Mouse (Mus musculus): ENCODE data around the gene Socs1.

Socs1 gene

GRCm38 (mm10) chr16:10763540-10764264 lies 21.6 kb downstream of the Socs1 start:
- no peak for DNase-seq (ENCODE audit: inconsistent ontology term)

- DNase-seq (ENCODE audit: inconsistent ontology term) = no peak
Observed at GRCm38 (mm10) chr16:10762569-10763180, 22.7 kb downstream of the Socs1 start.

- DNase-seq (ENCODE audit: inconsistent ontology term) = no peak
Observed at GRCm38 (mm10) chr16:10761182-10761581, 24.2 kb downstream of the Socs1 start.

GRCm38 (mm10) chr16:10756168-10756567 lies 29.2 kb downstream of the Socs1 start:
- DNase-seq (ENCODE audit: inconsistent ontology term) = no peak

GRCm38 (mm10) chr16:10754521-10755296 lies 30.6 kb downstream of the Socs1 start:
- DNase-seq (ENCODE audit: inconsistent ontology term) = peak; percentile 93

GRCm38 (mm10) chr16:10749824-10750223 lies 35.5 kb downstream of the Socs1 start:
- peak; percentile 33 for DNase-seq (ENCODE audit: inconsistent ontology term)

- DNase-seq (ENCODE audit: inconsistent ontology term) = no peak
Observed at GRCm38 (mm10) chr16:10749226-10749625, 36.1 kb downstream of the Socs1 start.

GRCm38 (mm10) chr16:10741082-10741481 lies 44.3 kb downstream of the Socs1 start:
- peak; percentile 12 for DNase-seq (ENCODE audit: inconsistent ontology term)

- no peak for DNase-seq (ENCODE audit: inconsistent ontology term)
Observed at GRCm38 (mm10) chr16:10739854-10740398, 45.4 kb downstream of the Socs1 start.

- no peak for DNase-seq (ENCODE audit: inconsistent ontology term)
Observed at GRCm38 (mm10) chr16:10738866-10739265, 46.5 kb downstream of the Socs1 start.

GRCm38 (mm10) chr16:10737571-10737970 lies 47.8 kb downstream of the Socs1 start:
- DNase-seq (ENCODE audit: inconsistent ontology term) = no peak

- no peak for DNase-seq (ENCODE audit: inconsistent ontology term)
Observed at GRCm38 (mm10) chr16:10736364-10736763, 49.0 kb downstream of the Socs1 start.

- DNase-seq (ENCODE audit: inconsistent ontology term) = no peak
Observed at GRCm38 (mm10) chr16:10735781-10736180, 49.6 kb downstream of the Socs1 start.

GRCm38 (mm10) chr16:10732421-10732820 lies 52.9 kb downstream of the Socs1 start:
- DNase-seq (ENCODE audit: inconsistent ontology term) = no peak

Data from Muller cell, postnatal 12 days (primary cell).